Mouse (Mus musculus): ENCODE results near the gene Jph2. TPM values are rescaled to one million over a fixed set of nuclear protein-coding genes. Genes with fewer than 3 reads are reported as not detected.
"Not testable (repeated sequence)": the region's sequence is repeated elsewhere in the genome, so short reads cannot be mapped to it uniquely, and the experiment has no call there.

Gene Jph2
- polyA plus RNA-seq, 1 experiment from 2014 or later = 0.20 TPM

DNA sequence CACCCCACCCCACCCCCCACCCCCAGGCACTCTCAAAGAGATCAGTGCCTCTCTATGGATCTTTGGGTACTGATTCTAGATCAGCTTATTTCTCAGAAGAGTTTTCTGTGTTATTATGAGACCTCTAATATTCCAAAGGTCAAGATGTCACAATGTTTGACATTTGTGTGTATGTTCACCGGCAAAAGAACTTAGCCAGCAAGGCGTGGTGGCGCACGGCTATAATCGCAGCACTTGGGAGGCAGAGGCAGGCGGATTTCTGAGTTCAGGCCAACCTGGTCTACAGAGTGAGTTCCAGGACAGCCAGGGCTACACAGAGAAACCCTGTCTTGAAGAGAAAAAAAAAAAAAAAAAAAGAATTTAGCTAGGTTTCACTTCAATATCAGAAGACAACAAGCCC is 19.2 kb upstream of the Jph2 start:
- Histone ChIP-seq H3K27ac (ENCODE audit: low read depth, low read length) (no peak overlapping the region), H3K4me1 (ENCODE audit: control insufficient read depth, insufficient read depth, low read length) (peaks cover 21% of the 10 kb centered on the region), H3K4me2 (ENCODE audit: low read depth, low read length) (no peak overlapping the region), H3K9ac (replicated peaks; ENCODE audit: low read depth, low read length) (no peak overlapping the region), H3K36me3 (ENCODE audit: control insufficient read depth, insufficient read depth, low read length) (peaks cover 11% of the 10 kb centered on the region; the same call in 1 of the 2 replicates), H3K27me3 (ENCODE audit: control insufficient read depth, insufficient read depth, low read length) (no peaks in the 10 kb centered on the region), H3K4me3 (ENCODE audit: low read depth, low read length) (no peak overlapping the region), H3K9me3 (ENCODE audit: control insufficient read depth, low read length) (no peaks in the 10 kb centered on the region)
- WGBS = 90% methylated on average over 6 of the region's 6 CpGs
- ATAC-seq (ENCODE audit: low read depth) = no peak

DNA sequence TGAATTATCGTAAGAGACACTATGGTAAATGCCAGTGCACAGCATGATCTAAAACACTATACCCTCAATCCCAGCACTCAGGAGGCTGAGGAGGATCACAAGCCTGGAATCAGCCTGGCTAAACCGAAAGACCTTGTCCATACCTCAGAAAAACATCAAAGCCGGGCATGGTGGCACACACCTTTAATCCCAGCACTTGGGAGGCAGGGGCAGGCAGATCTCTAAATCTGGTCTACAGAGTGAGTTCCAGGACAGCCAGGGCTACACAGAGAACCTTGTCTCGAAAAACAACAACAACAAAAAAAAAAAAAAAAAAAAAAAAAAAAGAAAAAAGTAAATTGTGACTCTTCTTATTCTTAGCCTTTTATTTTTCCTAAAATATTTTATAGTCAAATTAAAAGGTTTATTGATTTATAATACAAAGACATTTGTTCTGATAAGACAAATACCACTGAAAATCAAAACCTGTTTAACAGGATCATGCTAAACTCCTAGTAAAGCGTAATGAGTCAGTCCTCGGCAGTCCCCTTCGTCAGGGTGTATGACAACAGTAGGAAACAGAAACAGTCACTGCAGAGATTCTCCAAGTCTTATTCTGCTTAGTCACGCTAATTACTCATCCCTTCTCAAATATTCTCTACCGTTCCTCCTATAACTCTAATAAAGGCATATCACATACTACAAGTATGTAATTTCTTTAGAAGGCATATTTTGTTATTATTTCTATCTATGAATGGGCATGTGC is 15.2 kb upstream of the Jph2 start:
- Histone ChIP-seq H3K9ac (replicated peaks; ENCODE audit: low read depth, low read length) (no peak overlapping the region), H3K4me3 (ENCODE audit: low read depth, low read length) (no peak overlapping the region), H3K27ac (ENCODE audit: low read depth, low read length) (no peak overlapping the region), H3K27me3 (ENCODE audit: control insufficient read depth, insufficient read depth, low read length) (no peaks in the 10 kb centered on the region), H3K36me3 (ENCODE audit: control insufficient read depth, insufficient read depth, low read length) (peaks cover 18% of the 10 kb centered on the region; the same call in 1 of the 2 replicates), H3K4me1 (ENCODE audit: control insufficient read depth, insufficient read depth, low read length) (peaks cover 4% of the 10 kb centered on the region), H3K4me2 (ENCODE audit: low read depth, low read length) (no peak overlapping the region), H3K9me3 (ENCODE audit: control insufficient read depth, low read length) (no peaks in the 10 kb centered on the region)
- 95% methylated on average over 9 of the region's 9 CpGs for WGBS
- no peak for ATAC-seq (ENCODE audit: low read depth)

DNA sequence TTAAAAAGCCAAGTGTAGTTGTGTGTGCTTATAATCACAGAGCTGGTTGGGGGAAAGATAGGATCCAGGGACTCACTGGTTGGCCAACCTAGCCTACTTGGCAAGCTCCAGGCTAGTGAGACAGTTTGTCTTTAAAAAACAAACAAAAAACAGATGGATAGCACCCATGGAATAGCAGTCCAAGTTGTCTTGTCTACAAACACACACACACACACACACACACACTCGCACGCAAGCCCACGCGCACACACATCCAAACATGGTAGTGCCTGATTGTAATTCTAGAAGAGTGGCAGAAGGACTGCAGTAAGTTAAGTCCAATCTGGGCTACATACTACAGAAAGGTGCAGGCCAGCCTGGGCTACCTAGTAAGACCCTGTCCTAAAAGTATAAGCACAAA is 14.6 kb upstream of the Jph2 start:
- no peak overlapping the region for H3K4me2 ChIP-seq (ENCODE audit: low read depth, low read length)
- peaks cover 19% of the 10 kb centered on the region; the same call in 1 of the 2 replicates for H3K36me3 ChIP-seq (ENCODE audit: control insufficient read depth, insufficient read depth, low read length)
- H3K4me3 ChIP-seq (ENCODE audit: low read depth, low read length) = no peak overlapping the region
- H3K9me3 ChIP-seq (ENCODE audit: control insufficient read depth, low read length) = no peaks in the 10 kb centered on the region
- no peaks in the 10 kb centered on the region; the same call in 1 of the 2 replicates for H3K4me1 ChIP-seq (ENCODE audit: control insufficient read depth, insufficient read depth, low read length)
- no peak overlapping the region for H3K27ac ChIP-seq (ENCODE audit: low read depth, low read length)
- WGBS = 100% methylated on average over 4 of the region's 4 CpGs
- ATAC-seq (ENCODE audit: low read depth) = no peak
- no peak overlapping the region for H3K9ac ChIP-seq (replicated peaks; ENCODE audit: low read depth, low read length)
- no peaks in the 10 kb centered on the region for H3K27me3 ChIP-seq (ENCODE audit: control insufficient read depth, insufficient read depth, low read length)

DNA sequence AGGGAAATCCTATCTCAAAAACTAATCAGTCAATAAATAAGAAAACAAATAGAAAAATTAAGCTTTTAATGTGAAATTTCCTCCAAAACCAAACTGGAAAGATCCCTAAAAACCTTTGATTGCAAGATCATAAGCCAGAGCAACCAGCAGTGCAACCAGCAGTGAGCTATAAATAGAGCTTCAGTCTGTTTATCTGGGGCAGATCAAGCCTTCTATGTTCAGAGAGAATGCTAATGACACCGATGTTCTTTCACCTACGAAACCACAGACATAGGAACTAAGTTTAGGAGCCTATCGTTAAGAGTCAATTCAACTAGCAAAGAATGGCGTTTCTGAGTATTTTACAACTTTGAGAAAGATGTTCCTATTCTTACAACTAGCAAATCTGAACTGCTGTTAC is 14.0 kb upstream of the Jph2 start:
- Histone ChIP-seq H3K36me3 (ENCODE audit: control insufficient read depth, insufficient read depth, low read length) (peaks cover 24% of the 10 kb centered on the region; the same call in 1 of the 2 replicates), H3K27ac (ENCODE audit: low read depth, low read length) (no peak overlapping the region), H3K4me3 (ENCODE audit: low read depth, low read length) (no peak overlapping the region), H3K27me3 (ENCODE audit: control insufficient read depth, insufficient read depth, low read length) (no peaks in the 10 kb centered on the region), H3K4me1 (ENCODE audit: control insufficient read depth, insufficient read depth, low read length) (no peaks in the 10 kb centered on the region), H3K9ac (replicated peaks; ENCODE audit: low read depth, low read length) (no peak overlapping the region), H3K4me2 (ENCODE audit: low read depth, low read length) (no peak overlapping the region), H3K9me3 (ENCODE audit: control insufficient read depth, low read length) (no peaks in the 10 kb centered on the region)
- 77% methylated on average over 4 of the region's 4 CpGs for WGBS
- ATAC-seq (ENCODE audit: low read depth) = no peak

DNA sequence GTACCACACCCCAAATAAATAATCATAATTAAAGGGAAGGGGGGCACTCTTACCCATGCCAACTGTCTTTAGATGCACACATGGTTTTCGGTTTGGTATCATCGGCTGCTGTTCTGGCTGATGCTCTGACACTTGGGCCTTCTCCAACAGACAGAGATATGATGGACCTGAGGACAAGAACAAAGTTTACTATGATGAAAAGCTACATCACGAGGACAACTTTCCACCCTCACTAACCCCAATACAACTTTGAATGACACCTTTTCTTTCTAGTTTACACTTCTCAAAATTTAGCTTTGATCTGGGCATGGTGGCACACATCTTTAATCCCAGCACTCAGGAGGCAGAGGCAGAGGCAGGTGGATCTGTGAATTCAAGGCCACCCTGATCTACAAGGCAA is 13.6 kb upstream of the Jph2 start:
- not testable (repeated sequence) for H3K27ac ChIP-seq (ENCODE audit: low read depth, low read length); H3K9ac ChIP-seq (replicated peaks; ENCODE audit: low read depth, low read length); H3K4me3 ChIP-seq (ENCODE audit: low read depth, low read length); H3K4me2 ChIP-seq (ENCODE audit: low read depth, low read length); H3K27me3 ChIP-seq (ENCODE audit: control insufficient read depth, insufficient read depth, low read length); H3K4me1 ChIP-seq (ENCODE audit: control insufficient read depth, insufficient read depth, low read length); H3K9me3 ChIP-seq (ENCODE audit: control insufficient read depth, low read length); ATAC-seq (ENCODE audit: low read depth)
- H3K36me3 ChIP-seq (ENCODE audit: control insufficient read depth, insufficient read depth, low read length) = peaks cover 25% of the 10 kb centered on the region; the same call in 1 of the 2 replicates
- 95% methylated on average over 3 of the region's 3 CpGs for WGBS

DNA sequence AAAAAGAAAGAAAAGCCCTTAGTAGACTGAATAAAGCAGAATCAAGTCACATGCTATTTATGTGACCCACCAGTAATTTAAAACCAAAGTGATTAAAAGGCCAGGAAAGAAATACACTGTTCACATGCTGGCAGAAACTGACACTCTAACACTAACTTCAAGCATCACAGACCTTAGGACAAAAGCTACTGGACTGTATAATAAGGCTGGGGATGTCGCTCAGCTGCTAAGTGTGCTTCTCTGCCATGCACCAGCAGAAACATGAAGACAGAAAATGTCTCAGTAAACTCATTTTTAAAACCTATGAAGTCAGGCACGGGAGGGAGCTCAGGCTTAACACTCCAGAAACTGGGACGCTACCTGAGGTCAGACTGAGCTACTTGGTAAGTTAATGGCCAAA is 12.4 kb upstream of the Jph2 start:
- 97% methylated on average over 3 of the region's 3 CpGs for WGBS

DNA sequence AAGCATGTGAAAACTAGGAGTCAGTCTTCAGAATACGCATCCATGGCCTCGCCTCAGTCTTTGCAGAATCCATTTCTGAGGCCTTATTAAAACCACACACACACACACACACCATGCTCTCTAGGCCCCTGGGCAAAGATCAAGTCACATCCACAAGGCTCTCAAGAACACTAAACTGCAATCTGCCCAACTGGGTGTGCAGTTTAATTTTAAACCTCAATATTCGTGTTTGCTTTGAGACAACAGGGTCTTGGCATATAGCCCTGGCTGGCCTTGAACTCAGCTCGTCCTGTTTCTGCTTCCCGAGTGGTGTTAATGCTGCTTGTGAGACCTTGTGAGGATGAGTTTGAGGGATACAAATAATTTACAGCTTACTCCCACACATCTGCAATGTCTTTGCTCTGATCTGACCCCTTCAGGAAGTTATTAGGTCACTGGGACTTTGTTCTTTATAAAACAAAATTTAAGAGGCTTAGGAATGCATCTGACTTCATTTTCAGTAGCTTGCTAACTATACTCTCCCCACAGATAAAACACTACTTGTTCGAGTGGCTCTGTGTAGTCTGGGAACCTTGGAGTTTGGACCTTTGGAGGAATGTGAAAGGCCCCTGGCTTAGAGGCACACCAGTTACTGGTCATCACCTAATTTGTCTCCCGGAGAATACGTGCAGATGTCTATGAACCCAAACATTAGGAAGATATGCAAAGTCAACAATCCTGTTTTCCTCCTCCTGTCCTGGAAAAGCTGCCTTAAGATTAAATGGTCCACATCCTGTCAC is 6.4 kb upstream of the Jph2 start:
- Histone ChIP-seq H3K9ac (replicated peaks; ENCODE audit: low read depth, low read length) (no peak overlapping the region), H3K9me3 (ENCODE audit: control insufficient read depth, low read length) (no peaks in the 10 kb centered on the region), H3K4me2 (ENCODE audit: low read depth, low read length) (no peak overlapping the region), H3K27ac (ENCODE audit: low read depth, low read length) (no peak overlapping the region), H3K27me3 (ENCODE audit: control insufficient read depth, insufficient read depth, low read length) (no peaks in the 10 kb centered on the region), H3K36me3 (ENCODE audit: control insufficient read depth, insufficient read depth, low read length) (peaks cover 24% of the 10 kb centered on the region), H3K4me3 (ENCODE audit: low read depth, low read length) (no peak overlapping the region), H3K4me1 (ENCODE audit: control insufficient read depth, insufficient read depth, low read length) (no peaks in the 10 kb centered on the region)
- ATAC-seq (ENCODE audit: low read depth) = no peak
- 89% methylated on average over 8 of the region's 8 CpGs for WGBS

More for the DNA sequence above, 12.4 kb upstream of the Jph2 start:
- no peak overlapping the region for H3K4me2 ChIP-seq (ENCODE audit: low read depth, low read length)
- ATAC-seq (ENCODE audit: low read depth) = no peak
- peaks cover 29% of the 10 kb centered on the region for H3K36me3 ChIP-seq (ENCODE audit: control insufficient read depth, insufficient read depth, low read length)
- no peak overlapping the region for H3K27ac ChIP-seq (ENCODE audit: low read depth, low read length)
- H3K27me3 ChIP-seq (ENCODE audit: control insufficient read depth, insufficient read depth, low read length) = no peaks in the 10 kb centered on the region
- H3K9me3 ChIP-seq (ENCODE audit: control insufficient read depth, low read length) = no peaks in the 10 kb centered on the region
- no peak overlapping the region for H3K4me3 ChIP-seq (ENCODE audit: low read depth, low read length)
- H3K4me1 ChIP-seq (ENCODE audit: control insufficient read depth, insufficient read depth, low read length) = no peaks in the 10 kb centered on the region
- no peak overlapping the region for H3K9ac ChIP-seq (replicated peaks; ENCODE audit: low read depth, low read length)

DNA sequence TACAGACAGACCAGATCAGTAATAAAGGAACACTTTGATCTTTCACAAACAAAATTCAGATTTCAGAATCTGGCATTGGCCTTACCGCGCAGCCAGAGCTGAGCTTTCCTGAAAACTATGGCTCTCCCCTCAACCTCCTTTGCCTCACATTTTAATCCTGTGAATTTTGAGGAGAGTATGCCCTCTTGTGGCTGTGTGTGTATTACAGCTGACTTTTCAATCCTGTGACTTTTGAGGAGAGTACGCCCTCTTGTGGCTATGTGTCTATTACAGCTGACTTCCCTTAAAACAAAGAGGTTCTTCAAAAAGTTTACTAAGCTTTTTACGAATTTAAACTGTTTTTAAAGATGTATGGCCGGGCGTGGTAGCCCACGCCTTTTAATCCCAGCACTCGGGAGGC is 3.4 kb upstream of the Jph2 start:
- H3K36me3 ChIP-seq (ENCODE audit: control insufficient read depth, insufficient read depth, low read length) = peaks cover 13% of the 10 kb centered on the region
- 9% methylated on average over 8 of the region's 8 CpGs for WGBS
- H3K4me3 ChIP-seq (ENCODE audit: low read depth, low read length) = no peak overlapping the region
- ATAC-seq (ENCODE audit: low read depth) = no peak
- no peak overlapping the region for H3K9ac ChIP-seq (replicated peaks; ENCODE audit: low read depth, low read length)
- no peaks in the 10 kb centered on the region for H3K27me3 ChIP-seq (ENCODE audit: control insufficient read depth, insufficient read depth, low read length)
- no peak overlapping the region for H3K27ac ChIP-seq (ENCODE audit: low read depth, low read length)
- no peaks in the 10 kb centered on the region for H3K4me1 ChIP-seq (ENCODE audit: control insufficient read depth, insufficient read depth, low read length)
- no peak overlapping the region for H3K4me2 ChIP-seq (ENCODE audit: low read depth, low read length)
- no peaks in the 10 kb centered on the region for H3K9me3 ChIP-seq (ENCODE audit: control insufficient read depth, low read length)

DNA sequence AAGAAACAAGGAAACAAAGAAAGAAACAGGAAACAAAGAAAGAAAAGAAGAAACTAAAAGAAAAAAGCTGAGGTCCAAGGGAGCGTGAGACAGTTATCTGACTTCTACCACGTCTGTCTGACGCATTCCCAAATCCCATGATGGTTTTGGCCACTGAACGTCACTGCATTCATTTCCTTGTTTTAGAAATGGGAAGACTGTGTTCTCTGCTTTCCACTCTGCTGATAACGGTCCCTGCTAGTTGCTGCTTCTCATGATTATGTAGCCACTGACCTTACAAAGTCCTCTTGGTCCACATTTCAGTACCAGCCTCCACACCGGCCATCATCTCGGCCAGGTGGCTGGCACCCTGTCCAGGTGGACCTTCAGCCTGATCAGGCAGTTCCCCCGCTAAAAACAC is 1.4 kb upstream of the Jph2 start:
- Histone ChIP-seq H3K9me3 (ENCODE audit: control insufficient read depth, low read length) (no peaks in the 10 kb centered on the region), H3K4me2 (ENCODE audit: low read depth, low read length) (no peak overlapping the region), H3K4me1 (ENCODE audit: control insufficient read depth, insufficient read depth, low read length) (no peaks in the 10 kb centered on the region), H3K27ac (ENCODE audit: low read depth, low read length) (no peak overlapping the region), H3K36me3 (ENCODE audit: control insufficient read depth, insufficient read depth, low read length) (no peaks in the 10 kb centered on the region), H3K4me3 (ENCODE audit: low read depth, low read length) (no peak overlapping the region), H3K27me3 (ENCODE audit: control insufficient read depth, insufficient read depth, low read length) (no peaks in the 10 kb centered on the region), H3K9ac (replicated peaks; ENCODE audit: low read depth, low read length) (no peak overlapping the region)
- no peak for ATAC-seq (ENCODE audit: low read depth)
- WGBS = 87% methylated on average over 8 of the region's 8 CpGs
